Mouse (Mus musculus): ENCODE measurements at regions not wholly inside any gene's neighbourhood (a gene's known extent, or its start where the extent isn't known, plus 50 kb on each side); places are given as distances from the start of the nearest gene placed in this dataset.

DNA sequence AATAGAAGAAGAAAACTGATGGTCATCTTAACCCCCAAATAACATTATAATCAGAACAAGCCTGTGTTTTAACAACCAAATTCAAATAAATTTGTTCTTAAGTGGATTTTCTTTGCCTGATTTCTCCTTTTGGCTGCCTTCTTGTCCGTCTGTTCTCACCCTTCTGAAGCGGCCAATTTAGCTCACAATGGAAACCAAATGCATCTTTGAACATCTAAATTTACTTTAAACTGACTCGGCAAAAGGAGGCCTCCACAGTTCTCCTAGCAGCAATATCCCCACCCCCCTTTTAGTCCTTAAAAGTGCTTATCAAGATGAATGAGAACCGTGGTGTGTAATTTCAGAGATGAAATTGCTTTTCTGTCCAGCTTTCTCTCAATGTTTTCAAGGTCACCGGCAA, 389.6 kb upstream of the Adamts16 start:
- ATAC-seq (ENCODE audit: insufficient read depth, low read depth) (no peak), DNase-seq (ENCODE audit: low spot score) (no peak)
- Histone ChIP-seq H3K4me2 (ENCODE audit: low read depth, low read length) (no peak overlapping the region), H3K9me3 (replicated peaks; ENCODE audit: control insufficient read depth, low read length) (no peaks in the 10 kb centered on the region), H3K4me3 (ENCODE audit: low read depth, low read length) (no peak overlapping the region), H3K27ac (ENCODE audit: low read depth) (no peak overlapping the region), H3K9ac (replicated peaks; ENCODE audit: low read depth, low read length) (no peak overlapping the region), H3K4me1 (ENCODE audit: control insufficient read depth, insufficient read depth) (no peaks in the 10 kb centered on the region), H3K36me3 (replicated peaks; ENCODE audit: control insufficient read depth, insufficient read depth, low read length) (no peaks in the 10 kb centered on the region), H3K27me3 (ENCODE audit: control insufficient read depth, insufficient read depth, low read length) (no peaks in the 10 kb centered on the region)
- TF ChIP-seq EP300 (IDR thresholded peaks at IDR 0.05; ENCODE audit: low read depth) = no peak
- TF ChIP-seq CTCF (IDR thresholded peaks at IDR 0.05; ENCODE audit: low read depth) = no peak
- 75% methylated on average over 5 of the region's 5 CpGs for WGBS

DNA sequence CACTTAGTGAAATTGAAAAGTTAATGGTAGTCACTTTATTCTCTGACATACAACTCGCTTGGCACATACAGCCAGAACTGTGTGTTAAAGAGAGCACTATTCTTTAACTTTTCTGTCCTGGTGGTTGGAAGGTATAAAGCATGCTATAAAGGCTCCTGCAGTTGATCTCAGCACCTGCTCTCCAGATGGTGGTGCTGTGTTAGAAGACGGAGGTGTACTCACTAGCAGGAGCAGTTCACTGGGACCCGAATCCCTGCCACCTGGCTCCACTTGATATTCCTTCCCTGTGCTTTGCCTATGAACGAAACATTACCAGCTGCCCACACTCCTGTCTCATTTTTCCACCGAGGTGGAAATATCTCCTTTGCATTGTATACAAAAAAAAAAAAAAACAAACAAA, 373.2 kb upstream of the Adamts16 start:
- Histone ChIP-seq H3K36me3 (replicated peaks; ENCODE audit: control insufficient read depth, insufficient read depth, low read length) (no peaks in the 10 kb centered on the region), H3K4me3 (ENCODE audit: low read depth, low read length) (no peak overlapping the region), H3K9me3 (replicated peaks; ENCODE audit: control insufficient read depth, low read length) (no peaks in the 10 kb centered on the region), H3K27ac (ENCODE audit: low read depth) (no peak overlapping the region), H3K9ac (replicated peaks; ENCODE audit: low read depth, low read length) (no peak overlapping the region), H3K4me2 (ENCODE audit: low read depth, low read length) (no peak overlapping the region), H3K4me1 (ENCODE audit: control insufficient read depth, insufficient read depth) (no peaks in the 10 kb centered on the region), H3K27me3 (ENCODE audit: control insufficient read depth, insufficient read depth, low read length) (no peaks in the 10 kb centered on the region)
- 59% methylated on average over 5 of the region's 5 CpGs for WGBS
- ATAC-seq (ENCODE audit: insufficient read depth, low read depth) (no peak), DNase-seq (ENCODE audit: low spot score) (no peak)
- TF ChIP-seq EP300 (IDR thresholded peaks at IDR 0.05; ENCODE audit: low read depth) = no peak
- no peak for TF ChIP-seq CTCF (IDR thresholded peaks at IDR 0.05; ENCODE audit: low read depth)

DNA sequence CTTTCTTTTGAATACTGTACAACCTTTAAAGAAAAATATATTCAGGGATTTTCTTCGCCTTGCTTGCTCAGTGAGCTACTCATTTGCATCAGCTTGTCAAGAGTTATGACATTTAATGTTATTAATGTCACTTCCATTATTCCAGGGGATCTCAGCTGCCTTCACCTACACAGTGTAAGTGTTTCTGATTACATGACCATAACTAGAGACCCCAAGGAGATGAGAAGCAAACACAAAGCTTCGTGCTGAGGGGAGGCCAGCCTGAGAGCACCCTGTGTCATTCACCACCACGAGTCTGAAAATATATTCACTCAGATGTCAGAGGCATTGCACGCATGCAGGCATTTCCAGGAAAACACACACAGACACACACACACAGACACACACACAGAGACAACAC, 369.8 kb upstream of the Adamts16 start:
- no peak overlapping the region for H3K9ac ChIP-seq (replicated peaks; ENCODE audit: low read depth, low read length)
- no peak for ATAC-seq (ENCODE audit: insufficient read depth, low read depth)
- no peak for TF ChIP-seq CTCF (IDR thresholded peaks at IDR 0.05; ENCODE audit: low read depth)
- no peak for TF ChIP-seq EP300 (IDR thresholded peaks at IDR 0.05; ENCODE audit: low read depth)

DNA sequence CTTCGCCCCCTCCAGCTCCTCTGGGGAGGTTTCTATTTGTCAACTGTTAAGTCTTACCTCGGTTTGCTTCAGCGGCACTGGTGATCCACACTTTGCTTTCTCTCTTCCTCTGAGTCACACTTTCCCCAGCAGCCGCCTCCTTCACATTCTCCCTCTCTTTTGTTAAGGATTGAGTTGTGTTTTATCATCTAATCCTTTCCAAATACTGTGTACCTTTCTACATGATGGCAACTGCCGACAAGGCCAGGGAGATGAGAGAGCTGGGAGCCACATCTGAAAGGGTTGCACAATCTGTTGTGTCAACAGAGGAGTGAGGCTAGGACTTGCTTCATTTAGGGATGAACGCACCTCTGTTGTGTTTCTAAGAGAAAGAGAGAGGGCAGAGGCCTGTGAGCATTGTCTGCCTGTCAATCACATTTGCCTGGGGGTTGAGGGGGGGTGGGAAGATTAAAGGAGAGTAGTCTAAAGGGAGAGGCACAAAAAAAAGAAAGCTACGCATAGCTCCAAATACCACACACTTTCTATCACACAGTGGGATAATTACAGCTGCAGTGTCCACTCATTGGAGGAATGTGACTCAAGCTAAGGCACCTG, 369.1 kb upstream of the Adamts16 start:
- ATAC-seq (ENCODE audit: insufficient read depth, low read depth) = no peak
- DNase-seq (ENCODE audit: low spot score) = no peak
- H3K4me3 ChIP-seq (ENCODE audit: low read depth, low read length) = no peak overlapping the region
- no peak overlapping the region for H3K27ac ChIP-seq (ENCODE audit: low read depth)
- no peaks in the 10 kb centered on the region for H3K36me3 ChIP-seq (replicated peaks; ENCODE audit: control insufficient read depth, insufficient read depth, low read length)
- 36% methylated on average over 7 of the region's 7 CpGs for WGBS
- H3K9ac ChIP-seq (replicated peaks; ENCODE audit: low read depth, low read length) = no peak overlapping the region
- H3K4me2 ChIP-seq (ENCODE audit: low read depth, low read length) = no peak overlapping the region
- no peaks in the 10 kb centered on the region for H3K9me3 ChIP-seq (replicated peaks; ENCODE audit: control insufficient read depth, low read length)
- no peaks in the 10 kb centered on the region for H3K4me1 ChIP-seq (ENCODE audit: control insufficient read depth, insufficient read depth)
- no peak for TF ChIP-seq CTCF (IDR thresholded peaks at IDR 0.05; ENCODE audit: low read depth)
- no peak for TF ChIP-seq EP300 (IDR thresholded peaks at IDR 0.05; ENCODE audit: low read depth)
- H3K27me3 ChIP-seq (ENCODE audit: control insufficient read depth, insufficient read depth, low read length) = no peaks in the 10 kb centered on the region

More for the DNA sequence above, 369.8 kb upstream of the Adamts16 start:
- no peaks in the 10 kb centered on the region for H3K27me3 ChIP-seq (ENCODE audit: control insufficient read depth, insufficient read depth, low read length)
- H3K4me3 ChIP-seq (ENCODE audit: low read depth, low read length) = no peak overlapping the region
- H3K27ac ChIP-seq (ENCODE audit: low read depth) = no peak overlapping the region
- H3K36me3 ChIP-seq (replicated peaks; ENCODE audit: control insufficient read depth, insufficient read depth, low read length) = no peaks in the 10 kb centered on the region
- no peak for DNase-seq (ENCODE audit: low spot score)
- 72% methylated on average over 4 of the region's 4 CpGs for WGBS
- no peaks in the 10 kb centered on the region for H3K9me3 ChIP-seq (replicated peaks; ENCODE audit: control insufficient read depth, low read length)
- H3K4me1 ChIP-seq (ENCODE audit: control insufficient read depth, insufficient read depth) = no peaks in the 10 kb centered on the region
- H3K4me2 ChIP-seq (ENCODE audit: low read depth, low read length) = no peak overlapping the region

DNA sequence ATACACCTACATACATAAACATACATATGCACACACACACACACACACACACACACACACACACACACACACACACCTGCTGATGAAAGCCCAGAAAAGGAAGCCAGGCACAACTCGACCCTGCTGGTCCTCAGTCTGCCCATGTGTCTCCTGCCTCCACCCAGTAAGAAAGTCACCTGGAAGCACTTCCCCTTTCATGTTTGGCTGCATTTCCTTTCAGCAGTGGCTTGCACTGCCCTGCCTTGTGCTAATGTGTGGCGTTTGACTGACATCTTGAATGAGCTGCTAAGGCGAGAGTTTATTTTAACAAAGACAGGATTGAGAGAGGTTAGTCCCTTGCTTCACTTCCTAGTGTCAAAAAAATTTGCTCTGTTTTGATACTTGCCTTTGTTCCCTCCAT, 364.1 kb upstream of the Adamts16 start:
- no peaks in the 10 kb centered on the region for H3K4me1 ChIP-seq (ENCODE audit: control insufficient read depth, insufficient read depth)
- H3K4me3 ChIP-seq (ENCODE audit: low read depth, low read length) = no peak overlapping the region
- no peak overlapping the region for H3K9ac ChIP-seq (replicated peaks; ENCODE audit: low read depth, low read length)
- no peaks in the 10 kb centered on the region for H3K9me3 ChIP-seq (replicated peaks; ENCODE audit: control insufficient read depth, low read length)
- no peak overlapping the region for H3K4me2 ChIP-seq (ENCODE audit: low read depth, low read length)
- WGBS = 35% methylated on average over 3 of the region's 3 CpGs
- H3K27ac ChIP-seq (ENCODE audit: low read depth) = no peak overlapping the region
- no peak for ATAC-seq (ENCODE audit: insufficient read depth, low read depth)
- no peak for DNase-seq (ENCODE audit: low spot score)
- H3K36me3 ChIP-seq (replicated peaks; ENCODE audit: control insufficient read depth, insufficient read depth, low read length) = no peaks in the 10 kb centered on the region
- H3K27me3 ChIP-seq (ENCODE audit: control insufficient read depth, insufficient read depth, low read length) = no peaks in the 10 kb centered on the region
- TF ChIP-seq CTCF (IDR thresholded peaks at IDR 0.05; ENCODE audit: low read depth) (no peak), EP300 (IDR thresholded peaks at IDR 0.05; ENCODE audit: low read depth) (no peak)

DNA sequence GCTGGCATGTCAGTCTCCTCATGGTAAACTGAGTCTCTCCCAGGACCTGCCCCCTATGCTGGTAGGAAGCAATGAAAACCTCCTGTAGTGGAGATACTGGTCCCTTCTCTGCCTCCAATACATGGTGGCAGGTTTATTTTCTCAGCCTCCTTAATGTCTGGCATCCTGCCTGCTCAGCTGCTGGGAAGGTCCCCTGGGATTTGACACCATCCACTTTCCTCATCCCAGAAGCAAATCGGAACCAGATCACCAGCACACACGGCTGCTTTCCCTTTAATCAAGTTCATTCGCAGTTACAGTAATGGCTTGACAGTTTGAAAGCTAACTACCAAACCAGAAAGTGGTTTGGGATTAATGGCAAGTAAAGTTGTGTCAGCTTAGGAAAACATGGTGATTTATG, 359.0 kb upstream of the Adamts16 start:
- DNase-seq (ENCODE audit: low spot score) (no peak), ATAC-seq (ENCODE audit: insufficient read depth, low read depth) (no peak)
- Histone ChIP-seq H3K27me3 (ENCODE audit: control insufficient read depth, insufficient read depth, low read length) (no peaks in the 10 kb centered on the region), H3K9me3 (replicated peaks; ENCODE audit: control insufficient read depth, low read length) (no peaks in the 10 kb centered on the region), H3K4me1 (ENCODE audit: control insufficient read depth, insufficient read depth) (no peaks in the 10 kb centered on the region), H3K36me3 (replicated peaks; ENCODE audit: control insufficient read depth, insufficient read depth, low read length) (no peaks in the 10 kb centered on the region), H3K9ac (replicated peaks; ENCODE audit: low read depth, low read length) (no peak overlapping the region), H3K27ac (ENCODE audit: low read depth) (no peak overlapping the region), H3K4me2 (ENCODE audit: low read depth, low read length) (no peak overlapping the region), H3K4me3 (ENCODE audit: low read depth, low read length) (no peak overlapping the region)
- 54% methylated on average over 3 of the region's 3 CpGs for WGBS
- TF ChIP-seq CTCF (IDR thresholded peaks at IDR 0.05; ENCODE audit: low read depth) = no peak
- no peak for TF ChIP-seq EP300 (IDR thresholded peaks at IDR 0.05; ENCODE audit: low read depth)
